Mouse (Mus musculus): ENCODE measurements around the gene Npas3. TPM values are rescaled to one million over a fixed set of nuclear protein-coding genes. Genes with fewer than 3 reads are reported as not detected.

The Npas3 gene
- polyA plus RNA-seq, 1 experiment from 2014 or later: 0.08 TPM

GRCm38 (mm10) chr12:53752281-53753072, 504.0 kb downstream of the Npas3 start:
- no peak for ATAC-seq
- no peak for DNase-seq
- H3K9ac ChIP-seq (replicated peaks): no peak overlapping the region
- 78% methylated on average over 13 of the region's 13 CpGs for WGBS (ENCODE audit: insufficient replicate concordance)
- no peaks in the 10 kb centered on the region for H3K36me3 ChIP-seq (replicated peaks; ENCODE audit: insufficient read depth, low read length)
- TF ChIP-seq EP300 (IDR thresholded peaks at IDR 0.05; ENCODE audit: low read depth): no peak
- no peak for TF ChIP-seq CTCF (IDR thresholded peaks at IDR 0.05; ENCODE audit: low read depth)
- H3K9me3 ChIP-seq (ENCODE audit: low read length): no peaks in the 10 kb centered on the region
- no peaks in the 10 kb centered on the region for H3K4me1 ChIP-seq (ENCODE audit: insufficient read depth)
- H3K4me3 ChIP-seq (ENCODE audit: low read depth, low read length): no peak overlapping the region
- no peaks in the 10 kb centered on the region for H3K27me3 ChIP-seq (ENCODE audit: insufficient read depth, low read length)
- H3K4me2 ChIP-seq (ENCODE audit: low read depth, low read length): no peak overlapping the region
- no peak overlapping the region for H3K27ac ChIP-seq (ENCODE audit: low read depth)

- ATAC-seq (no peak), DNase-seq (no peak)
- no peaks in the 10 kb centered on the region for H3K27me3 ChIP-seq (ENCODE audit: insufficient read depth, low read length)
- no peaks in the 10 kb centered on the region for H3K4me1 ChIP-seq (ENCODE audit: insufficient read depth)
- H3K4me2 ChIP-seq (ENCODE audit: low read depth, low read length): no peak overlapping the region
- H3K9ac ChIP-seq (replicated peaks): no peak overlapping the region
- H3K9me3 ChIP-seq (ENCODE audit: low read length): no peaks in the 10 kb centered on the region
- H3K4me3 ChIP-seq (ENCODE audit: low read depth, low read length): no peak overlapping the region
- H3K27ac ChIP-seq (ENCODE audit: low read depth): no peak overlapping the region
- no peak for TF ChIP-seq CTCF (IDR thresholded peaks at IDR 0.05; ENCODE audit: low read depth)
- TF ChIP-seq EP300 (IDR thresholded peaks at IDR 0.05; ENCODE audit: low read depth): no peak
- WGBS (ENCODE audit: insufficient replicate concordance): 63% methylated on average over 13 of the region's 13 CpGs
- no peaks in the 10 kb centered on the region for H3K36me3 ChIP-seq (replicated peaks; ENCODE audit: insufficient read depth, low read length)
Observed at GRCm38 (mm10) chr12:53753368-53753937, 505.0 kb downstream of the Npas3 start.

GRCm38 (mm10) chr12:53754236-53754635, 505.8 kb downstream of the Npas3 start:
- WGBS (ENCODE audit: insufficient replicate concordance): 43% methylated on average over 7 of the region's 7 CpGs

GRCm38 (mm10) chr12:53757631-53758030, 509.2 kb downstream of the Npas3 start:
- Histone ChIP-seq H3K4me1 (ENCODE audit: insufficient read depth) (no peaks in the 10 kb centered on the region), H3K9ac (replicated peaks) (no peak overlapping the region), H3K27ac (ENCODE audit: low read depth) (no peak overlapping the region), H3K27me3 (ENCODE audit: insufficient read depth, low read length) (no peaks in the 10 kb centered on the region), H3K36me3 (replicated peaks; ENCODE audit: insufficient read depth, low read length) (no peaks in the 10 kb centered on the region), H3K4me2 (ENCODE audit: low read depth, low read length) (no peak overlapping the region), H3K9me3 (ENCODE audit: low read length) (no peaks in the 10 kb centered on the region), H3K4me3 (ENCODE audit: low read depth, low read length) (no peak overlapping the region)
- no peak for ATAC-seq
- TF ChIP-seq CTCF (IDR thresholded peaks at IDR 0.05; ENCODE audit: low read depth) (no peak), EP300 (IDR thresholded peaks at IDR 0.05; ENCODE audit: low read depth) (no peak)
- no peak for DNase-seq
- WGBS (ENCODE audit: insufficient replicate concordance): 66% methylated on average over 6 of the region's 6 CpGs

More at GRCm38 (mm10) chr12:53754236-53754635, 505.8 kb downstream of the Npas3 start:
- Histone ChIP-seq H3K27me3 (ENCODE audit: insufficient read depth, low read length) (no peaks in the 10 kb centered on the region), H3K4me2 (ENCODE audit: low read depth, low read length) (no peak overlapping the region), H3K4me1 (ENCODE audit: insufficient read depth) (no peaks in the 10 kb centered on the region), H3K36me3 (replicated peaks; ENCODE audit: insufficient read depth, low read length) (no peaks in the 10 kb centered on the region), H3K9ac (replicated peaks) (no peak overlapping the region), H3K27ac (ENCODE audit: low read depth) (no peak overlapping the region), H3K9me3 (ENCODE audit: low read length) (no peaks in the 10 kb centered on the region), H3K4me3 (ENCODE audit: low read depth, low read length) (no peak overlapping the region)
- no peak for DNase-seq
- TF ChIP-seq CTCF (IDR thresholded peaks at IDR 0.05; ENCODE audit: low read depth) (no peak), EP300 (IDR thresholded peaks at IDR 0.05; ENCODE audit: low read depth) (no peak)
- ATAC-seq: no peak

GRCm38 (mm10) chr12:53758356-53758755, 509.9 kb downstream of the Npas3 start:
- Histone ChIP-seq H3K4me3 (ENCODE audit: low read depth, low read length) (no peak overlapping the region), H3K4me2 (ENCODE audit: low read depth, low read length) (no peak overlapping the region), H3K36me3 (replicated peaks; ENCODE audit: insufficient read depth, low read length) (no peaks in the 10 kb centered on the region), H3K4me1 (ENCODE audit: insufficient read depth) (no peaks in the 10 kb centered on the region), H3K27me3 (ENCODE audit: insufficient read depth, low read length) (no peaks in the 10 kb centered on the region), H3K9me3 (ENCODE audit: low read length) (no peaks in the 10 kb centered on the region), H3K27ac (ENCODE audit: low read depth) (no peak overlapping the region), H3K9ac (replicated peaks) (no peak overlapping the region)
- DNase-seq (no peak), ATAC-seq (no peak)
- WGBS (ENCODE audit: insufficient replicate concordance): 83% methylated on average over 5 of the region's 5 CpGs
- TF ChIP-seq CTCF (IDR thresholded peaks at IDR 0.05; ENCODE audit: low read depth): no peak
- TF ChIP-seq EP300 (IDR thresholded peaks at IDR 0.05; ENCODE audit: low read depth): no peak

- 62% methylated on average over 4 of the region's 4 CpGs for WGBS (ENCODE audit: insufficient replicate concordance)
- no peak overlapping the region for H3K4me3 ChIP-seq (ENCODE audit: low read depth, low read length)
- no peak overlapping the region for H3K9ac ChIP-seq (replicated peaks)
- H3K4me1 ChIP-seq (ENCODE audit: insufficient read depth): no peaks in the 10 kb centered on the region
- H3K36me3 ChIP-seq (replicated peaks; ENCODE audit: insufficient read depth, low read length): no peaks in the 10 kb centered on the region
- DNase-seq (no peak), ATAC-seq (no peak)
- H3K4me2 ChIP-seq (ENCODE audit: low read depth, low read length): no peak overlapping the region
- H3K9me3 ChIP-seq (ENCODE audit: low read length): no peaks in the 10 kb centered on the region
- no peak for TF ChIP-seq CTCF (IDR thresholded peaks at IDR 0.05; ENCODE audit: low read depth)
- TF ChIP-seq EP300 (IDR thresholded peaks at IDR 0.05; ENCODE audit: low read depth): no peak
- H3K27me3 ChIP-seq (ENCODE audit: insufficient read depth, low read length): no peaks in the 10 kb centered on the region
- H3K27ac ChIP-seq (ENCODE audit: low read depth): no peak overlapping the region
Observed at GRCm38 (mm10) chr12:53764143-53764542, 515.7 kb downstream of the Npas3 start.
